Comparison of ENCODE assay signal across 22 mouse cellular contexts in the genomic region with DNA sequence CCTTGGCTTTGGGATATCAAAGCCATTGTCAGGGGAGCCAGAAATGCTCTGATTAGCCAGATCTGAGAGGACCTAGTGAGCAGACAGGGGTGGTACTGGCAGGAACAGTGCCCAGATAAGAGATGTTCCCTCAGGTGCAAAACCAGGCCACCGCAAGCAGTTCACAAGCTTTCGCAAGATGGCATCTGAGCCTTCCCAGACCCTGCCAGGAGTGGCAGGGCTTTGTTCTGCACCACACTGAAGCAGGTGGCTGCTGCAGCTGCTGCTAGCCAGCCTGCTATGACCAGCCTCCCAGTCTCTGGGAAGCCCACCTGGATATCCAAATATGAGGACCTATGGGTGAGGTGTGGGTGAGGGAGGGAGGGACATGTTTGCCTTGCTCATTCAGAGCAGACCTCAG. TPM values are rescaled to one million over a fixed set of nuclear protein-coding genes. Genes with fewer than 3 reads are reported as not detected.
A peak's percentile ranks its signal among the peaks of the same experiment; 100 is the strongest.
DNase-seq lines count a peak whose midpoint lies in the region; ATAC-seq lines count a peak whose summit lies in the region.
"Had no signal": no experiment of that assay in that cellular context is flagged by ENCODE, and none has a peak within 500 bp of the region (broad histone marks: within the 10 kb centered on the region; RNA-seq: fewer than 3 reads in every experiment).

No protein-coding gene starts in this region.

- H3K27ac ChIP-seq in hindbrain, embryonic 14.5 days, result peak overlapping the region; percentile 14; the same call in 1 of the 2 replicates
- no peak overlapping the region for H3K27ac ChIP-seq in hindbrain, embryonic 11.5 days (ENCODE audit: low read depth, low read length)
- H3K27ac ChIP-seq in hindbrain, embryonic 16.5 days (ENCODE audit: low read depth, low read length), result 0 out of 2 replicates have a peak overlapping the region, but pooled peaks have one; percentile 0
- H3K27ac ChIP-seq in neural tube, embryonic 15.5 days (replicated peaks), result peak overlapping the region; percentile 41
- H3K27ac ChIP-seq: forebrain, embryonic 10.5 days; heart, adult 2 months; intestine, embryonic 15.5 days had no signal

- peaks cover 18% of the 10 kb centered on the region for H3K36me3 ChIP-seq in hindbrain, embryonic 14.5 days (replicated peaks; ENCODE audit: control insufficient read depth, insufficient read depth)
- no peaks in the 10 kb centered on the region for H3K36me3 ChIP-seq in hindbrain, embryonic 11.5 days (ENCODE audit: control insufficient read depth, insufficient read depth, low read length)
- no peaks in the 10 kb centered on the region for H3K36me3 ChIP-seq in hindbrain, embryonic 16.5 days (ENCODE audit: control insufficient read depth, insufficient read depth, low read length)
- H3K36me3 ChIP-seq in neural tube, embryonic 15.5 days, result no peaks in the 10 kb centered on the region
- H3K36me3 ChIP-seq: intestine, embryonic 15.5 days had no signal

- no peak overlapping the region for H3K9ac ChIP-seq in hindbrain, embryonic 14.5 days
- H3K9ac ChIP-seq in hindbrain, embryonic 11.5 days (ENCODE audit: low read depth, low read length), result no peak overlapping the region
- H3K9ac ChIP-seq in hindbrain, embryonic 16.5 days (ENCODE audit: low read depth, low read length), result no peak overlapping the region
- no peak overlapping the region for H3K9ac ChIP-seq in neural tube, embryonic 15.5 days (replicated peaks)
- H3K9ac ChIP-seq: intestine, embryonic 15.5 days had no signal

- WGBS in hindbrain, embryonic 14.5 days, result 79% methylated on average over 2 of the region's 2 CpGs
- 97% methylated on average over 2 of the region's 2 CpGs for WGBS in hindbrain, embryonic 11.5 days
- WGBS in hindbrain, embryonic 16.5 days, result 87% methylated on average over 2 of the region's 2 CpGs
- WGBS in neural tube, embryonic 15.5 days, result 82% methylated on average over 2 of the region's 2 CpGs

- H3K4me2 ChIP-seq in hindbrain, embryonic 14.5 days (replicated peaks), result no peak overlapping the region
- no peak overlapping the region for H3K4me2 ChIP-seq in hindbrain, embryonic 11.5 days (replicated peaks; ENCODE audit: low read depth, low read length)
- H3K4me2 ChIP-seq in hindbrain, embryonic 16.5 days (ENCODE audit: low read length), result no peak overlapping the region
- no peak overlapping the region for H3K4me2 ChIP-seq in neural tube, embryonic 15.5 days
- H3K4me2 ChIP-seq: intestine, embryonic 15.5 days had no signal

- H3K9me3 ChIP-seq in hindbrain, embryonic 14.5 days (ENCODE audit: control insufficient read depth, low read length), result no peaks in the 10 kb centered on the region
- H3K9me3 ChIP-seq in hindbrain, embryonic 11.5 days (ENCODE audit: control insufficient read depth, low read length), result no peaks in the 10 kb centered on the region
- H3K9me3 ChIP-seq in hindbrain, embryonic 16.5 days (ENCODE audit: control insufficient read depth, low read length), result no peaks in the 10 kb centered on the region
- no peaks in the 10 kb centered on the region for H3K9me3 ChIP-seq in neural tube, embryonic 15.5 days (replicated peaks)
- H3K9me3 ChIP-seq: forebrain, embryonic 10.5 days; intestine, embryonic 15.5 days had no signal

- no peak for DNase-seq in hindbrain, embryonic 14.5 days (ENCODE audit: low spot score)
- no peak for DNase-seq in hindbrain, embryonic 11.5 days (ENCODE audit: low spot score)
- DNase-seq in thymus, postnatal 25 days, result peak; percentile 78
- no peak for DNase-seq in cerebellum, postnatal 14 days
- DNase-seq in heart, postnatal 4 days, result no peak
- DNase-seq: adrenal gland, postnatal 25 days; cerebellum, adult 9-10 months; gastrocnemius, postnatal 25 days; heart, adult 2 months; heart, postnatal 36 days; kidney, adult 8-10 months; kidney, postnatal 10 days; layer of hippocampus, postnatal 36 days; lung, postnatal 4 days; right cerebral cortex, adult 18-20 months had no signal

- peaks cover 11% of the 10 kb centered on the region for H3K4me1 ChIP-seq in hindbrain, embryonic 14.5 days (replicated peaks; ENCODE audit: control insufficient read depth, insufficient read depth, low read length)
- no peaks in the 10 kb centered on the region; the same call in 1 of the 2 replicates for H3K4me1 ChIP-seq in hindbrain, embryonic 11.5 days (replicated peaks; ENCODE audit: control insufficient read depth, insufficient read depth, low read length)
- H3K4me1 ChIP-seq in hindbrain, embryonic 16.5 days (ENCODE audit: control insufficient read depth, insufficient read depth, low read depth, low read length), result peaks cover 12% of the 10 kb centered on the region
- peaks cover 16% of the 10 kb centered on the region for H3K4me1 ChIP-seq in neural tube, embryonic 15.5 days

- ATAC-seq in hindbrain, embryonic 14.5 days (ENCODE audit: low FRiP score), result no peak
- no peak for ATAC-seq in hindbrain, embryonic 11.5 days (ENCODE audit: low FRiP score)
- no peak for ATAC-seq in hindbrain, embryonic 16.5 days
- no peak for ATAC-seq in neural tube, embryonic 15.5 days (ENCODE audit: low FRiP score)
- ATAC-seq: intestine, embryonic 15.5 days had no signal

- H3K4me3 ChIP-seq in hindbrain, embryonic 14.5 days (replicated peaks; ENCODE audit: low read length), result no peak overlapping the region
- H3K4me3 ChIP-seq in hindbrain, embryonic 11.5 days (ENCODE audit: low read depth, low read length), result no peak overlapping the region
- H3K4me3 ChIP-seq in hindbrain, embryonic 16.5 days (ENCODE audit: low read length), result no peak overlapping the region
- H3K4me3 ChIP-seq in neural tube, embryonic 15.5 days (replicated peaks), result no peak overlapping the region
- H3K4me3 ChIP-seq: forebrain, embryonic 10.5 days; heart, adult 2 months; intestine, embryonic 15.5 days had no signal

- H3K27me3 ChIP-seq in hindbrain, embryonic 14.5 days (ENCODE audit: control insufficient read depth, insufficient read depth, low read length), result no peaks in the 10 kb centered on the region
- no peaks in the 10 kb centered on the region; the same call in 1 of the 2 replicates for H3K27me3 ChIP-seq in hindbrain, embryonic 11.5 days (ENCODE audit: control insufficient read depth, insufficient read depth, low read length)
- H3K27me3 ChIP-seq in hindbrain, embryonic 16.5 days (replicated peaks; ENCODE audit: control insufficient read depth, insufficient read depth, low read length), result no peaks in the 10 kb centered on the region
- no peaks in the 10 kb centered on the region for H3K27me3 ChIP-seq in neural tube, embryonic 15.5 days (replicated peaks)
- H3K27me3 ChIP-seq: intestine, embryonic 15.5 days had no signal

RNA-seq across cellular contexts. Expression of gene Agtrap, which starts 10.1 kb away (rescaled TPM):
- polyA plus RNA-seq in hindbrain, embryonic 14.5 days (2014; fragmentation: Nextera tagmentation; extraction: Ambion mirVana), result 5.3 and 6.6 TPM in 2 replicates
- 8.8 and 10.9 TPM in 2 replicates for polyA plus RNA-seq in hindbrain, embryonic 11.5 days (2014; fragmentation: Nextera tagmentation; extraction: Ambion mirVana)
- 7.4 and 9.3 TPM in 2 replicates for polyA plus RNA-seq in hindbrain, embryonic 16.5 days (2015; fragmentation: Nextera tagmentation; extraction: Ambion mirVana)
- 5.2 and 10.4 TPM in 2 replicates for polyA plus RNA-seq in neural tube, embryonic 15.5 days (2015; fragmentation: Nextera tagmentation; extraction: Ambion mirVana)
- total RNA-seq in heart, postnatal 4 days (2021), result 10 to 100 TPM; 24.8 to 27.4 TPM

RNA-seq across cellular contexts. Expression of gene Mad2l2, which starts 32.2 kb away (rescaled TPM):
- 114 and 124 TPM in 2 replicates for polyA plus RNA-seq in hindbrain, embryonic 14.5 days (2014; fragmentation: Nextera tagmentation; extraction: Ambion mirVana)
- 82.5 and 88.2 TPM in 2 replicates for polyA plus RNA-seq in hindbrain, embryonic 11.5 days (2014; fragmentation: Nextera tagmentation; extraction: Ambion mirVana)
- 98.0 and 105 TPM in 2 replicates for polyA plus RNA-seq in hindbrain, embryonic 16.5 days (2015; fragmentation: Nextera tagmentation; extraction: Ambion mirVana)
- polyA plus RNA-seq in neural tube, embryonic 15.5 days (2015; fragmentation: Nextera tagmentation; extraction: Ambion mirVana), result 99.2 and 99.9 TPM in 2 replicates
- 10 to 100 TPM; 17.9 to 19.9 TPM for total RNA-seq in heart, postnatal 4 days (2021)

RNA-seq across cellular contexts. Expression of gene Draxin, which starts 32.6 kb away (rescaled TPM):
- polyA plus RNA-seq in hindbrain, embryonic 14.5 days (2014; fragmentation: Nextera tagmentation; extraction: Ambion mirVana), result 16.9 and 17.4 TPM in 2 replicates
- 12.8 and 13.8 TPM in 2 replicates for polyA plus RNA-seq in hindbrain, embryonic 11.5 days (2014; fragmentation: Nextera tagmentation; extraction: Ambion mirVana)
- polyA plus RNA-seq in hindbrain, embryonic 16.5 days (2015; fragmentation: Nextera tagmentation; extraction: Ambion mirVana), result 12.0 and 14.9 TPM in 2 replicates
- 7.3 and 10.4 TPM in 2 replicates for polyA plus RNA-seq in neural tube, embryonic 15.5 days (2015; fragmentation: Nextera tagmentation; extraction: Ambion mirVana)
- not detected for total RNA-seq in heart, postnatal 4 days (2021)
- total RNA-seq: gastrocnemius, postnatal 25 days; liver, adult 2 months; megakaryocyte-erythroid progenitor cell, adult 5-6 weeks had no signal
- polyA plus RNA-seq: heart, embryonic 14.5 days; liver, adult 2 months had no signal

RNA-seq across cellular contexts. Expression of gene Fbxo6, which starts 54.0 kb away (rescaled TPM):
- 18.1 and 18.3 TPM in 2 replicates for polyA plus RNA-seq in hindbrain, embryonic 14.5 days (2014; fragmentation: Nextera tagmentation; extraction: Ambion mirVana)
- polyA plus RNA-seq in hindbrain, embryonic 11.5 days (2014; fragmentation: Nextera tagmentation; extraction: Ambion mirVana), result 14.6 and 15.5 TPM in 2 replicates
- 20.3 and 22.9 TPM in 2 replicates for polyA plus RNA-seq in hindbrain, embryonic 16.5 days (2015; fragmentation: Nextera tagmentation; extraction: Ambion mirVana)
- polyA plus RNA-seq in neural tube, embryonic 15.5 days (2015; fragmentation: Nextera tagmentation; extraction: Ambion mirVana), result 20.6 and 21.9 TPM in 2 replicates
- total RNA-seq in heart, postnatal 4 days (2021), result 10 to 100 TPM; 24.7 to 26.3 TPM

RNA-seq across cellular contexts. Expression of gene Mthfr, which starts 59.1 kb away (rescaled TPM):
- 17.4 and 18.7 TPM in 2 replicates for polyA plus RNA-seq in hindbrain, embryonic 14.5 days (2014; fragmentation: Nextera tagmentation; extraction: Ambion mirVana)
- polyA plus RNA-seq in hindbrain, embryonic 11.5 days (2014; fragmentation: Nextera tagmentation; extraction: Ambion mirVana), result 18.0 and 19.6 TPM in 2 replicates
- 16.5 and 18.5 TPM in 2 replicates for polyA plus RNA-seq in hindbrain, embryonic 16.5 days (2015; fragmentation: Nextera tagmentation; extraction: Ambion mirVana)
- polyA plus RNA-seq in neural tube, embryonic 15.5 days (2015; fragmentation: Nextera tagmentation; extraction: Ambion mirVana), result 16.5 and 17.3 TPM in 2 replicates
- 10 to 100 TPM; 14.1 to 14.3 TPM for total RNA-seq in heart, postnatal 4 days (2021)
